Mouse (Mus musculus) kidney, embryonic 16.5 days (tissue): ENCODE measurements around the gene Ebf1. TPM values are rescaled to one million over a fixed set of nuclear protein-coding genes. Genes with fewer than 3 reads are reported as not detected.

Source experiments
- ATAC-seq: fragments of 200-750 bp; cut with Nextera tagmentation; 2 replicates; pipeline ENCODE4 v1.8.0; 2017; ENCODE audit warnings: moderate TSS enrichment; ENCODE audit not compliant: low FRiP score, low TSS enrichment
- H3K27ac ChIP-seq: fragments of 300-500 bp; sonication (generic); 2 replicates; pipeline ENCODE4 v1.5.1; 2014; ENCODE audit warnings: low read length
- H3K27me3 ChIP-seq: fragments of 300-500 bp; sonication (generic); 2 replicates; pipeline ENCODE4 v1.6.1; 2014; ENCODE audit warnings: low read length, control low read depth, mixed read lengths; ENCODE audit not compliant: insufficient read depth
- H3K36me3 ChIP-seq: fragments of 300-500 bp; sonication (generic); 2 replicates; pipeline ENCODE4 v1.6.1; 2014; ENCODE audit warnings: low read length, control low read depth, mixed read lengths; ENCODE audit not compliant: insufficient read depth
- H3K4me1 ChIP-seq: fragments of 300-500 bp; sonication (generic); 2 replicates; pipeline ENCODE4 v1.6.1; 2014; ENCODE audit warnings: low read length, control low read depth, mixed read lengths; ENCODE audit not compliant: insufficient read depth
- H3K4me2 ChIP-seq: fragments of 300-500 bp; sonication (generic); replicated peaks from 2 replicates; pipeline ENCODE4 v1.6.1; 2014; ENCODE audit warnings: low read depth, low read length
- H3K4me3 ChIP-seq: fragments of 300-500 bp; sonication (generic); 2 replicates; pipeline ENCODE4 v1.5.1; 2014; ENCODE audit warnings: mild to moderate bottlenecking, low read length
- H3K9ac ChIP-seq: fragments of 300-500 bp; sonication (generic); replicated peaks from 2 replicates; pipeline ENCODE4 v1.6.1; 2014; ENCODE audit warnings: low read length
- H3K9me3 ChIP-seq: fragments of 300-500 bp; sonication (generic); 2 replicates; pipeline ENCODE4 v1.6.1; 2016; ENCODE audit warnings: low read length, control low read depth
- WGBS: fragments of 180-500 bp; shearing (Covaris S2); extraction: QIAGEN DNeasy Blood & Tissue Kit; methylation state at CpG from one replicate; pipeline ENCODE4 v1.1.7; 2014; 5-methylcytosine and 5-hydroxymethylcytosine counted together
- polyA plus RNA-seq: library from polyadenylated mRNA; unstranded; fragments of >200 nt; fragmentation: Nextera tagmentation; extraction: Ambion mirVana; gene quantifications from 2 replicates; pipeline ENCODE4 v1.2.1, GENCODE M21; 2015

Ebf1 gene
- polyA plus RNA-seq, 1 experiment from 2014 or later: 24.1 TPM

GRCm38 (mm10) chr11:44656916-44657315 lies 39.8 kb downstream of the Ebf1 start:
- no peak overlapping the region for H3K4me2 ChIP-seq
- H3K4me3 ChIP-seq: no peak overlapping the region
- H3K9ac ChIP-seq: no peak overlapping the region
- H3K4me1 ChIP-seq: peaks cover 3% of the 10 kb centered on the region; the same call in 1 of the 2 replicates
- ATAC-seq: no peak
- H3K36me3 ChIP-seq: no peaks in the 10 kb centered on the region
- H3K9me3 ChIP-seq: no peaks in the 10 kb centered on the region
- H3K27ac ChIP-seq: no peak overlapping the region
- H3K27me3 ChIP-seq: no peaks in the 10 kb centered on the region

- Histone ChIP-seq H3K9ac (no peak overlapping the region), H3K4me2 (no peak overlapping the region), H3K36me3 (no peaks in the 10 kb centered on the region), H3K27ac (no peak overlapping the region), H3K4me1 (peaks cover 3% of the 10 kb centered on the region; the same call in 1 of the 2 replicates), H3K9me3 (no peaks in the 10 kb centered on the region), H3K4me3 (no peak overlapping the region), H3K27me3 (no peaks in the 10 kb centered on the region)
- 60% methylated on average over 6 of the region's 6 CpGs for WGBS
- ATAC-seq: no peak
These were observed 40.8 kb downstream of the Ebf1 start for GRCm38 (mm10) chr11:44657833-44658395.

- WGBS: 78% methylated on average over 5 of the region's 5 CpGs
- H3K9ac ChIP-seq: no peak overlapping the region
- no peak for ATAC-seq
- H3K4me3 ChIP-seq: no peak overlapping the region
- H3K36me3 ChIP-seq: no peaks in the 10 kb centered on the region
- no peak overlapping the region for H3K27ac ChIP-seq
- no peak overlapping the region for H3K4me2 ChIP-seq
- H3K4me1 ChIP-seq: peaks cover 18% of the 10 kb centered on the region
- H3K9me3 ChIP-seq: no peaks in the 10 kb centered on the region
- no peaks in the 10 kb centered on the region for H3K27me3 ChIP-seq
These were observed 44.8 kb downstream of the Ebf1 start for GRCm38 (mm10) chr11:44661875-44662274.

GRCm38 (mm10) chr11:44663609-44664141 lies 46.6 kb downstream of the Ebf1 start:
- Histone ChIP-seq H3K27me3 (no peaks in the 10 kb centered on the region), H3K27ac (no peak overlapping the region), H3K4me1 (peaks cover 18% of the 10 kb centered on the region), H3K9me3 (no peaks in the 10 kb centered on the region), H3K9ac (no peak overlapping the region), H3K4me3 (no peak overlapping the region), H3K36me3 (no peaks in the 10 kb centered on the region), H3K4me2 (no peak overlapping the region)
- ATAC-seq: no peak
- 48% methylated on average over 4 of the region's 4 CpGs for WGBS

GRCm38 (mm10) chr11:44665156-44665682 lies 48.1 kb downstream of the Ebf1 start:
- peak; percentile 80 for ATAC-seq
- Histone ChIP-seq H3K36me3 (no peaks in the 10 kb centered on the region), H3K4me2 (peak overlapping the region; percentile 61), H3K4me1 (peaks cover 18% of the 10 kb centered on the region), H3K27me3 (no peaks in the 10 kb centered on the region), H3K27ac (peak overlapping the region; percentile 83), H3K9me3 (no peaks in the 10 kb centered on the region), H3K4me3 (peak overlapping the region; percentile 38), H3K9ac (peak overlapping the region; percentile 61)
- 1% methylated on average over 18 of the region's 18 CpGs for WGBS

GRCm38 (mm10) chr11:44665741-44666531 lies 48.8 kb downstream of the Ebf1 start:
- Histone ChIP-seq H3K27ac (peak overlapping the region; percentile 83), H3K9ac (no peak overlapping the region), H3K4me1 (peaks cover 18% of the 10 kb centered on the region), H3K36me3 (no peaks in the 10 kb centered on the region), H3K9me3 (no peaks in the 10 kb centered on the region), H3K27me3 (no peaks in the 10 kb centered on the region), H3K4me2 (peak overlapping the region; percentile 61), H3K4me3 (peak overlapping the region; percentile 38; the same call in 1 of the 2 replicates)
- WGBS: 37% methylated on average over 7 of the region's 7 CpGs
- 0 out of 2 replicates have a peak, but pooled peaks have one; percentile 28 for ATAC-seq

GRCm38 (mm10) chr11:44666741-44667140 lies 49.6 kb downstream of the Ebf1 start:
- Histone ChIP-seq H3K27me3 (no peaks in the 10 kb centered on the region), H3K4me2 (no peak overlapping the region), H3K27ac (peak overlapping the region; percentile 83; the same call in 1 of the 2 replicates), H3K36me3 (no peaks in the 10 kb centered on the region), H3K4me3 (no peak overlapping the region), H3K9me3 (no peaks in the 10 kb centered on the region), H3K4me1 (peaks cover 16% of the 10 kb centered on the region), H3K9ac (no peak overlapping the region)
- ATAC-seq: peak; percentile 50
- WGBS: 37% methylated on average over 4 of the region's 4 CpGs

- Histone ChIP-seq H3K36me3 (no peaks in the 10 kb centered on the region), H3K4me2 (no peak overlapping the region), H3K4me1 (peaks cover 28% of the 10 kb centered on the region), H3K27me3 (no peaks in the 10 kb centered on the region), H3K9ac (no peak overlapping the region), H3K9me3 (no peaks in the 10 kb centered on the region), H3K27ac (no peak overlapping the region), H3K4me3 (no peak overlapping the region)
- 89% methylated on average over 2 of the region's 2 CpGs for WGBS
- no peak for ATAC-seq
These were observed 64.2 kb downstream of the Ebf1 start for GRCm38 (mm10) chr11:44681306-44681705.

GRCm38 (mm10) chr11:44681995-44682394 lies 64.9 kb downstream of the Ebf1 start:
- no peak for ATAC-seq
- Histone ChIP-seq H3K4me2 (no peak overlapping the region), H3K4me3 (no peak overlapping the region), H3K9me3 (no peaks in the 10 kb centered on the region), H3K36me3 (no peaks in the 10 kb centered on the region), H3K9ac (no peak overlapping the region), H3K27ac (no peak overlapping the region), H3K27me3 (no peaks in the 10 kb centered on the region), H3K4me1 (peaks cover 31% of the 10 kb centered on the region)
- WGBS: 66% methylated on average over 4 of the region's 4 CpGs
